Mouse (Mus musculus) brain, adult 2 months (tissue): ENCODE results near the gene Inppl1.

Source experiments
- DNase-seq: peaks from one replicate; pipeline ENCODE4 v3.0.0; 2011; ENCODE audit warnings: low read depth, low spot score

The Inppl1 gene

GRCm38 (mm10) chr7:101844186-101844585 lies 6.2 kb upstream of the Inppl1 start:
- no peak for DNase-seq

GRCm38 (mm10) chr7:101837154-101837605 lies 849 bp downstream of the Inppl1 start:
- DNase-seq = peak; percentile 8

- peak; percentile 36 for DNase-seq
Observed at GRCm38 (mm10) chr7:101836271-101837153, 1.5 kb downstream of the Inppl1 start.

GRCm38 (mm10) chr7:101835457-101836109 lies 2.4 kb downstream of the Inppl1 start:
- DNase-seq = peak; percentile 30

GRCm38 (mm10) chr7:101834903-101835302 lies 3.1 kb downstream of the Inppl1 start:
- no peak for DNase-seq

GRCm38 (mm10) chr7:101833916-101834584 lies 4.0 kb downstream of the Inppl1 start:
- no peak for DNase-seq

GRCm38 (mm10) chr7:101833352-101833751 lies 4.7 kb downstream of the Inppl1 start:
- DNase-seq = no peak

GRCm38 (mm10) chr7:101832372-101832771 lies 5.7 kb downstream of the Inppl1 start:
- no peak for DNase-seq

GRCm38 (mm10) chr7:101831437-101831836 lies 6.6 kb downstream of the Inppl1 start:
- DNase-seq = no peak

GRCm38 (mm10) chr7:101830373-101830772 lies 7.7 kb downstream of the Inppl1 start:
- DNase-seq = no peak

- DNase-seq = no peak
Observed at GRCm38 (mm10) chr7:101823758-101824630, 14.0 kb downstream of the Inppl1 start.

GRCm38 (mm10) chr7:101822836-101823757 lies 14.9 kb downstream of the Inppl1 start:
- DNase-seq = peak; percentile 45

- no peak for DNase-seq
Observed at GRCm38 (mm10) chr7:101821571-101822501, 16.2 kb downstream of the Inppl1 start.

GRCm38 (mm10) chr7:101820295-101821030 lies 17.6 kb downstream of the Inppl1 start:
- peak; percentile 10 for DNase-seq

GRCm38 (mm10) chr7:101817861-101818401 lies 20.1 kb downstream of the Inppl1 start, which contains the start of gene Phox2a:
TSS of gene Phox2a (plus strand) at chr7:101818313.
- DNase-seq = no peak

GRCm38 (mm10) chr7:101777053-101777452 lies 61.0 kb downstream of the Inppl1 start:
- DNase-seq = no peak

GRCm38 (mm10) chr7:101772687-101773086 lies 65.3 kb downstream of the Inppl1 start:
- peak; percentile 74 for DNase-seq
